Mouse (Mus musculus) G1E (cell line): ENCODE measurements around the gene Zbed6.

Experiments
- CTCF ChIP-seq: IDR thresholded peaks from 2 replicates; pipeline ENCODE4 v1.5.1; 2012; ENCODE audit warnings: low read depth, low read length, inconsistent platforms, mixed read lengths
- GATA1 ChIP-seq: IDR thresholded peaks from 2 replicates; pipeline ENCODE4 v1.6.1; 2012; ENCODE audit warnings: borderline replicate concordance, low read length, inconsistent platforms, mixed read lengths
- POLR2AphosphoS5 ChIP-seq: IDR thresholded peaks from 2 replicates; pipeline ENCODE4 v1.6.1; 2012; ENCODE audit warnings: low read depth, low read length, inconsistent platforms; ENCODE audit not compliant: insufficient replicate concordance
- TAL1 ChIP-seq: conservative IDR thresholded peaks from 2 replicates; pipeline ENCODE4 v1.6.1; 2012; ENCODE audit warnings: low read depth, low read length, inconsistent platforms, mixed read lengths

- TF ChIP-seq GATA1 (no peak), TAL1 (no peak), POLR2AphosphoS5 (no peak), CTCF (no peak)
Observed at GRCm38 (mm10) chr1:133668618-133669017, 7.9 kb upstream of the Zbed6 start.
